Mouse (Mus musculus): ENCODE data around the gene Ube2q1.

DNA sequence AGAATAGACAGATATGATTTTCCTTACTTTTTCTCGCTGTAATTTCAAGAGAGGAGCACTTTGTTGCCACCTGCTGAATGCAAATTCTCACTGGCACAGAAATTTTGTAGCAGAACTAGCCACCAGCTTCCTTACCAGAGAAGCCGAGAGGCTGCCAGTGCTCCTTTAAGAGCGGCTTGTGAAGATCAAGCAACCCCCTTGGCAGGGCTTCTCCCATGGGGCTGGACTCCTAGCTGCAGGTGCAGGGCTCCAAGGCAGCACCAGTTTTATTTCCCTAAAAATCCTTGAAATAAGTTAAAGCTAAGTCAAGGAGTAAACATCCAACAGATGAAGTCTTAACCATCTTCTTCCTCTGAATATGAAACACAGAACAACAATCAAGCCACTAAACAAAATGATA, 38.8 kb downstream of the Ube2q1 start:
- no peak for TF ChIP-seq CTCF (IDR thresholded peaks at IDR 0.05; ENCODE audit: extremely low read depth, insufficient read length, insufficient replicate concordance, low read depth, low read length)
- TF ChIP-seq POLR2A (IDR thresholded peaks at IDR 0.05; ENCODE audit: low read depth, low read length), result no peak
